Mouse (Mus musculus) gastrocnemius, adult 18-20 months (tissue): ENCODE measurements at regions not wholly inside any gene's neighbourhood (a gene's known extent, or its start where the extent isn't known, plus 50 kb on each side); places are given as distances from the start of the nearest gene placed in this dataset.

Experiments used
- DNase-seq: peaks from one replicate; pipeline ENCODE4 v3.0.0; 2021; ENCODE audit warnings: low spot score

DNA sequence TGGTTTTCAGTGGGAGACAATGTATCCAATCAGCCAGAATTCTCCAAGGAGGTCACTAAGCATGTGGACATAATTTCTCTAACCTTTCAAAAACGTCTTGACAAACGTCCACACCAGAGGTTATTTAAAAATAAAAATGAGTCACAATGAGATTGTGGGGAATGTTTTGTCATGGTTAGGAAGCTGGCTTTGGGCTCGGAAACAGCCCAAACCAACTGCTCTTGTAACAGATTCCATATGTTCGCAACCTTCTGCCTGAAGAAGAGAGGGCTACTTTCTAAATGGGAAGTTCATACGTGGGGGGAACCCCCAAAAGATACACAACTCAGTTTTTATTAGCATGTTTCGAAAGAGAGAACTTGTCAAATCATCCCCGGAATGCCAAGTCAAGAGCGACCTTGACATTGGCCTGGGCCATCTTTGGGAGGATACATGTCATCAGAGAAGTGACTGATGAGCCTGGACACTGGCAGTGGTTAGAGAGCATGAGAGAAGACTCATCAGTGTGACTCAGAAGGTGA is 111.6 kb upstream of the Pik3r1 start:
- no peak for DNase-seq

DNA sequence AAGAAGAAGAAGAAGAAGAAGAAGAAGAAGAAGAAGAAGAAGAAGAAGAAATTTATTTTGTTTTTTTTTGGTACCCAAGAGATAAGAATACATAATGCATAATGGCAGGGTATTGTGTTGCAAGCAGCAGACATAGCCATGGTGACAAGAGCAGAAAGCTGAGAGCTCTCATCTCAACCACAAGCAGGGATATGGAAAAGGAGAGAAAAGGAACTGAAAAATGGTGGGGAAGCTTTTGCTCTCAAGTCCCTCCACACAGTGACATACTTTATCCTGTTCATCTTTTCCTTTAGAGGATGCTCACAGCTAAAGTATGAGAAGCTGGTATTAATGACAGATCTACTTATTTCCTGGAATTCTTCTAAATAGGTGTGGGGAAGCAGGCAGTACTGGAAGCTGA is 115.2 kb upstream of the Pik3r1 start:
- DNase-seq = no peak

DNA sequence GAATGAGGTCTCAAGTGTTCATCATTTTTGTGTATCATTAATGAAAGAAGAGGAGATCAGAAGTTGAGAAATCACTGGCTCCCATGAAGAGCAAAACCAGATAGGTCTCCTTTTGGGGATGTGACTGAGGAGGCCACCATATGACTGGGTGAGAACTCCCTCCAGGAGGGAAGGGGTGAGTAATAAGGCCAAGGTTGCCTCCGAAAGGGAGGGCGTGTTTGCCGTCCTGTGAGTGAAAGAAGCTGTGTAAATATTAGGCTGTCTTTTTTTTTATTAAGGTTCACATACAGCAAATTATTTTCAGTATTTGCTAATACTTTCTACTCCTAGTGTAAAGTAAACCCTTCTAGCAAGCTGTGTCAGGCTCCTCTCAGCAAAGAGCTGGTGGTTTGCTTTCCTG is 116.7 kb upstream of the Pik3r1 start:
- DNase-seq = no peak

DNA sequence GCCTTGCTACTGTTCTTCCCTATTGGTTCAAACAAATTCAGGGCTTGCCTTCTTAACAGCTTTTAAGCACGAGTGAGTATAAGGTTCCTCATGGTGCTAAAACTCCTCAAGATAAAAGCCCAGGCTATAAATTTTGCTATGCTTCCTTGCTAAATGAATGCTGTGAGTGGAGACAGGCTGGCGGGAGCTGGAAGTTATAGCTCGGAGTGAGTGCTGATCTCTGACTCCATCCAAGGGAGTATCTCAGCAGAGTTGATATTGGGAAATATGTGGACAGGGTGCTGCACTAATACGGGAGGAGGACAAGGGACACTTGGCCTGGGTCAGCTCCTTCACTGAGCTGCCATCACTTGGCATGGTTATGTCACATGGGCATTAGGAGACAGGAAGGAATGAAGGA is 123.5 kb upstream of the Pik3r1 start:
- DNase-seq = no peak

DNA sequence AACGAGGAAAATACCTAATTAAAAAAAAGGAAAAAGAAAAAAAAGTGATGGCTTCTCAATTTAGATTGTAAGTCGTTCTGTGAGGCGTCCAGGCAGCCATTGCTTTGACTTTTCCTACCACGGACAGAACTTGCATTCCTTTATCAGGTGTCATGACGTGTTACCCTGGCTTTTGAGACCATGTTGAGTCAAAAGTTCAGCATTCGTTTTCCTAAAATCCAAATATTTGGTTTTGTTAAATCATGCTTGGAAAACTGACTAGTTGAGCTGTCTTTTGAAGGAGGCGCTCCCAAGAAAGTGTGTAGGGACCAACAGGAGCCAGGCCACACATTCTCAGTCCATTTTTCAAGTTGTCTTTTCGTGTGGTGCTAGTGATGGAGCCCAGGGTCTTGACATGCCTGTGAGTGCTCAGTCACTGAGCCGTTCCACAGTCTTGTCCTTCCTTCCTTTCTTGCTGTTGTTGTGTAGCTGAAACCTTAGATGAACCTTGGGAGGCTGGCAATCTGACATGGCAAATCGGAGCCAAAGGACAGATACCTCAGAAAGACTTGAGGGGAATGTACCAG is 125.1 kb upstream of the Pik3r1 start:
- DNase-seq = no peak

DNA sequence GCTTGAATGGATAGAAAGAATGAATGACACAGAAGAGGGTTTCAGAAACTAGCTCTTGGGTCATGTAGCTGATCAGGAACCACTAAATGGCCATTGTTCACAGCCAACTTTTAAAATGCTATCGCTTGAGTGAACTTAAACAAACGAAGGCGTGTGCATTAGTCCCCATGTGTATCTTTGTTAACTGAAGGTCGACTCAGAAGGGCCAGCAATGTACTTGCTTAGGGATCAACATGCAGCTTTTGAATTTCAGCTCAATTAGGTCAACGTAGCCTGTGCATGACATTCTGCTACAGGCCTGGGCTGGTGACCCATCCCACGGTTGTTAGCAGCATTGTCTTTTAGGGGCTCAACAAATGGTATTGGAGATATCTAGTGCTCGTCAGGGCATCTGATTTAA is 127.1 kb upstream of the Pik3r1 start:
- no peak for DNase-seq

DNA sequence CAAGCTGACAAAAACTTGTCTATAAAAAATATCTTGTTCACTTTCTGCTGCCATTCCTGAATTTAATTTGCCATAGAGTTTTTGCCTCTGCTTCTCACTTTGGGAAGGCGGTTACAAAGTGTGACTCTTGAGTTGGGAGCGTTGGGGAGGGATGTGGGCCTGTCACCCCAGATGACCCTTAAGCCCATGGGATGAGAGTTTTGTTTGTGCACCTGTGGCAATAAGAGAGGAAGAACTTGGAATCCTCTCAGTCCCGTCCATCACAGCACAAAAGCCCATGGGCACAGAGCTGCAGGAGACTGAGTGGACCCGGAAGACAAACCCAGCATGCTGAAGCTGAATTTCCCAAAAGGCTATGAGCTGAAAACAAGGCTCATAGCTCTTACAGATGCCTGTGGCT is 127.7 kb upstream of the Pik3r1 start:
- no peak for DNase-seq

DNA sequence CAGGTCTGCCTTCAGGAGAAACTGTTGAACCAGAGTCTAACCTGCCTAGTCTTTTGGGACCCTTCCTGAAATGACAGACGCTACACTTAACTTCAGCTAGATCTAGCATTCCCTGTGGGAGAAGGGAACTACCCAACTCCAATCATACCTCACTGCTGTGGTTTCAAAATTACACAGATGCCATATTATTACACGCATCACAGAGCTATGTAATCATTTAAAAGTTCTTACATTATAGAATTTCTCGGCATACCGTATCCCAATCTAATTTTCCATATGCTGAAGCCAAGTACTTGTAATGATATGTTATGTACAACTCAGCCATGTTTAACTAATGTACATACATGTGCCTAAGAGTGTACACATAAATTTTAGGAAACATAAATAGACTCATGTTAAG is 128.9 kb upstream of the Pik3r1 start:
- no peak for DNase-seq

DNA sequence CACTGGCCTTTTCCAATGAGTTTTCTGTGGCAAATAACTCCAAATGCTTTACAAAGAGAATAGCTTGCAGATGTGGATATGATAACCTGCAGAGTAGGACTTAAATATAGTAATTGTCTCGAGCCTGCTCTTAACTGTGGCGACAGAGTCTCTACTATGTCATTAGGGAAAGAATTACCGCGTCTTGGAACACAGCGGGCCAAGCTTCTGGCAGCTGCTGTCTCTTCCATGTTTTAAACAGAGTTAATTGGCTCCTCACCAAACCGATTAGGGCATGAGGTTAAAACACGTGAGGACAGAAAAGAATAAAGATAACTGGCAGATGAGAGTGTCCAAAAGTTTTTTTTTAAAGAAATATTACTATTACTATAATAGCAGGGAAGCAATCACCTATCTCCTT is 134.2 kb upstream of the Pik3r1 start:
- DNase-seq = peak; percentile 17

DNA sequence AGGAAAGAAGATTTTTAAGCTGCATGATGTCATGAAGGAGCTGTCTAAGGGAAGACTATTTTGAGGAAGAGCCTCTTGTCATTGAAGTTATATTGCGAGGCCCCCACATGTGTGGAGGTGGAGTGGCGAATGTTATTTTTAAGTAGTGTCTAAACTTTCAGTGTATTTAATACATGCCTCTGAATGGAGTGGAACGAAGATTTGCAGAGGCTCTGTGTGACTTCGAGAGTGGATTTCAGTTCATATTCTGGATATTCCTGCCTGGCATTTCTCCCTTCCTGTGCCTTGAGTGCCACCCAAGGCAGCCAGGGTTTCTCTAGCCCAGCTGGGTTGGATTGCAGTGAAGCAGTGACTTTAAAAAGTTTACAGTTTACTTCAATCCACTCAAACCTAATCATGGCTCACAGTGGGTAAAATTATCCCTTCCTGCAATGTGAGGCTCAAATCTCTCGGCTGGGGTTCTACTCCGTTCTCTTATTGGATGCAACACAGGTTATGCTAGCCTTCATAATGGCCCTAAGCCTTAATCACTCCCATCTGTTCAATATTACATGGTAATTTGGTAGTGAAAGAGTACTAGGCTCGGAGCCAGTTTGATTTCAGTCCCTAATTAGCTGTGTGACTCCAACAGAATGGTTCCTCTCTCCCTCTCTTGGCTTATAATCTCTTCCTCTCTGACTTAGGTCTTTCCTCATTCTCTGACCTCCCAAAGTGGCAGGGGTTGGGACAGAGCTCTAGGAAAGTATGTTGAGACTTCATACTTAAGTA is 138.1 kb upstream of the Pik3r1 start:
- DNase-seq = peak; percentile 37

DNA sequence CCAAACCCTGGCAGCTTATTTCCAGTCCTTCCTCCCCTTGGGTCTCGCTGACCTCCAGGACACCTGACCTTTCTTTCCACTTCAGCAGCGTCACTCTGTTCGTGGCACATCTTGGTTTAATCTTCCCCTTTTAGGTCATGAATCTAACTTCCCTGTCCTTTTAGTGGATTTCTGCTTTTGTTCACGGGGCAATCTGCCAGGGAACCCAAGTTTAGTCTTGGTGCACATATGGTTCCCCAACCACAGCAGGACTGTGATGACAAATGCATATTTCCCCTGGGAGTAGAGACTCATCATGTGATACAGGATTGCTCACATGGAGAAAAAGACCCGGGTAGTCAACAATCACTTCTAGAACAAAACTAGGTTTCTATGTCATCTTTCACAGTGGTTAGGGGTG is 141.0 kb upstream of the Pik3r1 start:
- peak; percentile 43 for DNase-seq

DNA sequence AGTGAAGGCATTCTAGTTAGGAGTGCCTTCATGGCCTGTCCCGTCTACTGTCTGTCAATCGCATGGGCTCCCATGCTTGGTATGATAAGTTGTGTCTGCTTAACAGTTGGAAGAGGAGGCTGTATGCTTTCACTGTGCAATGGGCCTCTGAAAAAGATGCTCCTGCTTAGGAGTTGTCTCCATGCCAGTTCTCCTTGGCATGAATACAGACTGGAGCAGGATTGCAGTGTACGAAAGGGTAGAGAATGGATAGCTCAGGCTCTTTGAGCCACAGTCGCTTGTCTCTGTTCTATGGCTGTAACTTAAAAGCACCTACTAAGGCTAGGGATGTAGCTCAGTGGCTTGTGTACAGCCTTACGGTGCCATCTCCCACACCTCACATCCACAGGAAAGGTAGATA is 142.7 kb upstream of the Pik3r1 start:
- peak; percentile 24 for DNase-seq

DNA sequence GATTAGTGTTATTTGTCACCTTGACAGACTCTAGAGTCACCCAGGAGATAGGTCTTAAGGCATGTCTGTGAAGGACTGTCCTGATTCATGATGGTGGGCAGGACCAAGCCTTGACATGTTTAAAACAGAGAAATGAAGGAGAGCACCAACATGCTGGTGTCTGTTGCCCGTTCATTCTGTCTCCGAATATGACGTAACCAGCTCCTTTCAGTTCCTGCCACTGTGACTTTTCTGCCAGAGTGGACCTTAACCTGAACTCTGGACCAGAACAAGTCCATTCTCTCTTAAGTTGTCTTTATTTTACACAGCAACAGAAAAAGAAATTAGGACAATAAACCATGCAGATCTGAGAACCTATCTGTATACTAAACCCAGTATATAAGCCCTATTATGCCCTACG is 146.1 kb upstream of the Pik3r1 start:
- DNase-seq = no peak

DNA sequence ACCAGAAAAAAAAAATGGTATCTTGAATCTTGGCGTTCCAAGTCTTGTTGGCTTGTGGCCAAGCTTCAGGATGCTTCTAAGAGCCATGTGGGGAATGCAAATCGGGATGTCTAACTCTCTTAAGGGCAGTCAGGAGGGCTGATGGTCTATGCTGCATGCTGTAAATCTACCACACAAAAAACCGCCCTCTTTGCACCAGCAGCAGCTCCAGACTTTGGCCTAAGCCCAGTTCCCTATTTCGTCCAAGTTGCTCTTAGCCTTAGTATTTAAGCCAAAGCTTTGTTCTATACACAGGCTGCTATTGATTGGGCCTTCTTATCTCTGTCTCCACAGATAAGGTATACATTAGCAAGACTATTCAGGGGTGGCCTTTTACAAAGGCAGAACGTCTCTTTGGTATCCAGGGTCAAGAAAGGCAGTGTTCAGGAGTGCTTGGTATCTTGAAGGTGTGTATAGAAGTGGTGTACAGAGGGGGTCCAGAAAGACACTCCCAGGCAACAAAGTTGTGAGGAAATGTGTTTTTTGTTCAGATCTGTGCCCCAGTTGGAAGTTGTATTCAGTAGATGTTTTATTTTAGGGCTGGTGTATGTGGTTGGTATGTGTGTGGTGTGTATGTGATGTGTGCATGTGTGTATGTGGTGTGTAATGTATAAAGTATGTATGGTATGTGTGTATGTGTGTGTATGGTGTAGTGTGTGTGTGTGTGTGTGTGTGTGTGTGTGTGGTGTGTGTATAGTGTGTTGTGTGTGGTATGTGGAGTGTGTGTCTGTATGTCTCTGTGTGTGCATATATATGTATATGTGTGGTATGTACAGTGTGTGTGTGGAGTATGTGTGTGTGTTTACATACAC is 146.9 kb upstream of the Pik3r1 start:
- DNase-seq = peak; percentile 28

DNA sequence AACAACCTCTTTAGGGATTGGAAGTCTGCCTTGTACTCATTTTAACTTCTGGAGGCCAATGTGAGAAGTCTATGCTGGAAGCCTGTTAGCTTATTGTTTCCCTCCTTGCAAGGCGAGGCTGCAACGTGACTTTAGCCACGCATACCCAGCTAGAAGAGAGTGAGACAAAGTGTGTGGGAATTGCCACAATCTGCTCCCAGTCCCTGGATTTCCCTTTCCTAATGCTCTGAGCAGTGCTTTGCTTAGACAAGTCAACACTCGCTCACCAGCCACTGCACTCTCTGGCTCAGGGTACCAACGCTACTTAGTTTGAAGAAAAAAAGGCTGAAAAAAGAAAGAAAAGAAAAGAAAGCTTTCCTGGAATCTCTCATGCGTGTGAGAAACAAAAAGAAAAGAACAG is 147.5 kb upstream of the Pik3r1 start:
- no peak for DNase-seq

DNA sequence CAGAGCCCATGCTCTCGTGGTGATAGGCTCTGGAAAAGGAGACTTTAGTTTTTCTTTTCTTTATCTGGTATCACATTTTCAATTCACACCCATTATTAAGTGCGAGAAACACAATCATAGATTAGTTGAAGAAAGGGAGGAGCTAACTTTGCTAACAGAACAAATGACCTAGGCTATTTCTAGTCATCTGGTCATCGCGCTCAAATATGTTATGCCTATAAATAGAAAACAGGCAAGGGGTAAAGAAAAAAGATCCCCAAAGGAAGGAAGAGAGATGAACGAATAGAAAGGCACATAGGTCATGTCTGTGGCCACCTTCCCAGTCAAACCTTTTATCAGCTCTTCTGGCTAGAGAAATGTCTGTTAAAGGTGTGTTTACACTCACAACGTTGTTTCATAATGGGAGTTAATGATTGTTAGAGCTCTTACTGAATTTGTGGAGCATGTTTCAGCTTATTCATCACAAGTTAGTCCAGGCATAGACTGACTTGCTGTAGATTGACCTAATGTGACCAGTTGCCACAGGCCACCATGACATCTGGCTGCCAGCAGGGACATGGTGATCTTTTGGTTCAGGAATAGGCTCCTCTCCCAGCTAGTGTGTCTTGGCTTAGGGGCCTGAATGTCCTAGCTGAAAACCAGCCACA is 148.1 kb upstream of the Pik3r1 start:
- peak; percentile 50 for DNase-seq

DNA sequence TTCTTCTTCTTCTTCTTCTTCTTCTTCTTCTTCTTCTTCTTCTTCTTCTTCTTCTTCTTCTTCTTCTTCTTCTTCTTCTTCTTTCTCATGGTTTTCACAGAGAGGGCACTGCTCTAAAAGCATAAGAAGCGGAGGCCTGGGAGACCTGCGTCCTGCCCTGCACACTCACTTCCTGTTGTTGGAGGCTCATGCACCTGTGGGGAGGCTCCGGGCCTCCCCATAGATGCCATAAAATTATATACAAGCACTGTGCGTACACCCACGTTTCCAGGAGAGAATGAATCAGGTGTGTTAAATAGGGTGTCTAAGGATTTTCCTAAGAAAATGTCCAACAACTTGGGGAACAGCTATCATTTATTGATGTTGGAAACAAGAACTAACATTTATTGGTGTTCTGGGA is 148.9 kb upstream of the Pik3r1 start:
- no peak for DNase-seq

DNA sequence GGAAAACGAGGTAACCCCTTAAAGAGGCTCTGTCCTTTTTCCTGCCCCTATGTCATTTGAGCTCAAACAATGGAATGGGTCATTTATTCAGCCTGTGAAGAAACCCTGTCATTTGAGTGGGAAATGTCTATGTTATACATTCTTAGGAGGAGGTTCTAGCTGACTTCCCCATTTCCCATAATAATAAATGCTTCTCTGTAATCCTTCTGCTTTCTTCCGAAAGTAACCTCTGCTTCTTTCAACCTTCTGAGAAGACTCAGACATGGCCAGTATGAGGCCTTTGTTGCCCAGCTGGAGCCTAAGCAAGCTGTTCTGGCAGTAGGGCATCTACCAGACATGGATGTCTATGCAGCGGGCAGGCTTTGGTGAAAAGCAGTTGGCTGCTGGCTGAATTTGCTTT is 150.2 kb upstream of the Pik3r1 start:
- no peak for DNase-seq

DNA sequence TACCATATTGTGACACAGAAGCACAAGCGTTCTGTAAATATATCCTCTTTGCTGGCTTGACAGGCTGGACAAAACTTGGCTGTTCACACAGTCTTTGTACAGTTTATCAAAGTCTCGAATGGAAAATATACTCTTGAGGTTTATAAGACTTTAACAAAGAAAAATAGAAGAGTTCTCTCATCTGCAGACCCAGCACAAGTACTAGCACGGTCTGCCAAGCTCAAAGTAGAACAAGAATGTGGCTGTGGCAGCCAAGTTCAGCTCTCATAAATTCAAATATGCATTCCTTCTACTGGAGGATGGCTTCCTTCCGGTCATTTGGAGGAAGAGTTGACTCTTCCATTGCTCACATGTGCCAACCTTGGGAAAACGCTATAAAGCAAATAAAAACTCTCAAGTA is 151.2 kb upstream of the Pik3r1 start:
- DNase-seq = peak; percentile 52

DNA sequence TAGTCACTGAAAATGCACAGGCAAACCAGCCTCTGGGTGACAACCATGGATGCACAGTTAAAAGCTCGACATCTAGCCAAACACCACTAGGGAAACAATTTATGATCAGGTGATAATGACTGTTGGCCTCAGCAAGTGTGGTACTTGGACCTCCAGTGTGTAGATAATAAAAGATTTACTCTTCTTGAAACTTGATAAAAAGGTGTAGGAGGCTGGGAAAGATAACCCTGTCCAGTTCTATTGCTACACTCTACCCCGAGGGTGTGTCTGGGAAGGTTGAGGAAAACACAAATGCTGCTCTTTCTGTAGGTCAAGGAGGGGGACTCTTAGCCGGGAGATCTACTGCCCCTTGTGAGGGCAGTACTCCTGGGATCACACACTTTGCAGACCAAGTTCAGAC is 152.4 kb upstream of the Pik3r1 start:
- DNase-seq = no peak

DNA sequence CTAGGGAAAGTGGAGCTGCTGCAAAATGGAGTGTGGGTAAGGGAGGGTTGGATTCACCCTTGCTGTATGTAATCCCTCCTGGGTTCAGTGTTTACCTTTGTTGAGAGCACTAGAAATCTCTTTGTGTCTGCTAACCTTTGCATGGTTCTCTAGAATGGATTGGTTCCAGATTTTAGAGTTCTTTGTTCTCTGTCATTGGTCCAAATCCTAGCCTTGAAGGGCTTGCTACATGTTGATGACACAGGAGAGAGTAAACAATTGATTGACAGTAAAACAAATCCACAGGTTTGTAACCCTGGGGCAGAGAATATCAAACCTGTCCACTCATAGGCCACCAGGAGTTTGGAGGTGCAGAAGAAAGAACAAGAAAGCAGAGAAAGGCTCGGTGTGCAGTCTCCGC is 156.6 kb upstream of the Pik3r1 start:
- DNase-seq = no peak

DNA sequence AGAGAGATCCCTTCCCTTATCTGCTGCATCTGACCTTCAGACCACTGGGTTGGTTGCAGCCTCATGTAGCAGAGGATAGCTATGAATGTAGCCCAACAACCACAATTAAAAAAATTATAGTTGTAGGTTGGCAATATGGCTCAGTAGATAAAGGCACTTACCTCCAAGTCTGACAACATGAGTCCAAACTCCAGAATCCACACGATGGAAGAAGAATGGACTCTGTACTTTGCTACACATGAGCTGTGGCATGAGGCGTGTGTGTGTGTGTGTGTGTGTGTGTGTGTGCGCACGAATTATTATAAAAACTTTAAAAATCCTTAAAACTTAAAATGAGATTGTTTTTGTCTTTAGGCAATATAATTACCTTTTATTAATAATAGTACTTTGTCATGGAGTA is 163.2 kb upstream of the Pik3r1 start:
- DNase-seq = no peak
